Mouse (Mus musculus): ENCODE measurements around the gene Dcaf7.

DNA sequence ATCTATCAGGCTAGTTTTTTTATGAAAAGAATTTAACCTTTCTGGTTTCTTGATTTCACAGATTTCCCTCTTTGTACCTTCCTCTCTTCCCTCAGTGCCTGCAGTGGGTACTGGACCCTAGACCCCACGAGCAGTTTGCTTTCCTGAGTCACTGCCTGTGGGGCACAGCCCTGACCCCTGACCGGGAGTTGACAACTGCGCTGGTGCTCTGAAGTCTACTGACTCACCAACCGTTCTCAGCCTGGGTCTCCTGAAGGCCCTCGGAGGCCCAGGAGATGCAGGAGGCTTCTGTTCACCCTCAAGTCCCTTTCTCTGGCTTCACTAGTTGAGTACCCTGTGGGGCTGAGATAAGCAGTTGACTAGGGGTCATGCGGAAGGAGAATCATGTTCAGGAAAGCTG is 18.7 kb downstream of the Dcaf7 start:
- TF ChIP-seq CTCF (IDR thresholded peaks at IDR 0.05; ENCODE audit: control insufficient read depth, insufficient read depth, insufficient replicate concordance, low read depth, low read length) (no peak), POLR2A (IDR thresholded peaks at IDR 0.05; ENCODE audit: control insufficient read depth, low read depth, low read length) (no peak)

Data from testis, adult 2 months (tissue).